Mouse (Mus musculus) thymus, postnatal 25 days (tissue): ENCODE measurements at regions not wholly inside any gene's neighbourhood (a gene's known extent, or its start where the extent isn't known, plus 50 kb on each side); places are given as distances from the start of the nearest gene placed in this dataset.

ENCODE experiments used
- DNase-seq: peaks from one replicate; pipeline ENCODE4 v3.0.0; 2022

GRCm38 (mm10) chr10:45982731-45983274, 405.2 kb downstream of the Hace1 start:
- no peak for DNase-seq

- no peak for DNase-seq
Observed at GRCm38 (mm10) chr10:45983671-45984335, 406.2 kb downstream of the Hace1 start.

GRCm38 (mm10) chr10:45986341-45986740, 408.7 kb downstream of the Hace1 start:
- no peak for DNase-seq

- no peak for DNase-seq
Observed at GRCm38 (mm10) chr10:46006319-46006718, 428.7 kb downstream of the Hace1 start.

GRCm38 (mm10) chr10:46011916-46012596, 434.4 kb downstream of the Hace1 start:
- peak; percentile 6 for DNase-seq

GRCm38 (mm10) chr10:46012599-46012998, 435.0 kb downstream of the Hace1 start:
- no peak for DNase-seq

GRCm38 (mm10) chr10:46016295-46016694, 438.7 kb downstream of the Hace1 start:
- no peak for DNase-seq

- no peak for DNase-seq
Observed at GRCm38 (mm10) chr10:46045474-46046093, 468.0 kb downstream of the Hace1 start.

- DNase-seq = no peak
Observed at GRCm38 (mm10) chr10:46046094-46046749, 468.6 kb downstream of the Hace1 start.

- no peak for DNase-seq
Observed at GRCm38 (mm10) chr10:46046890-46047414, 469.3 kb downstream of the Hace1 start.

GRCm38 (mm10) chr10:46047591-46047990, 470.0 kb downstream of the Hace1 start:
- no peak for DNase-seq

- DNase-seq = no peak
Observed at GRCm38 (mm10) chr10:46057362-46058198, 480.0 kb downstream of the Hace1 start.

- DNase-seq = no peak
Observed at GRCm38 (mm10) chr10:46058199-46058472, 480.5 kb downstream of the Hace1 start.

GRCm38 (mm10) chr10:46059285-46059684, 481.7 kb downstream of the Hace1 start:
- DNase-seq = no peak

GRCm38 (mm10) chr10:46063831-46064230, 486.2 kb downstream of the Hace1 start:
- DNase-seq = no peak

GRCm38 (mm10) chr10:46070766-46071165, 493.1 kb downstream of the Hace1 start:
- DNase-seq = no peak

GRCm38 (mm10) chr10:46071220-46071619, 493.6 kb downstream of the Hace1 start:
- DNase-seq = no peak

- DNase-seq = no peak
Observed at GRCm38 (mm10) chr10:46071810-46072549, 494.4 kb downstream of the Hace1 start.

GRCm38 (mm10) chr10:46072550-46073470, 495.2 kb downstream of the Hace1 start:
- DNase-seq = no peak

GRCm38 (mm10) chr10:46087766-46088165, 510.1 kb downstream of the Hace1 start:
- DNase-seq = no peak
